Mouse (Mus musculus) ES-E14 (cell line): ENCODE data around the gene Bbs2. TPM values are rescaled to one million over a fixed set of nuclear protein-coding genes. Genes with fewer than 3 reads are reported as not detected.
"Not testable (repeated sequence)": the region's sequence is repeated elsewhere in the genome, so short reads cannot be mapped to it uniquely, and the experiment has no call there.

Source experiments
- DNase-seq: peaks from one replicate; pipeline ENCODE4 v3.0.0-alpha.2; 2013; ENCODE audit warnings: low read depth, low spot score
- H3K27ac ChIP-seq: 2 replicates; pipeline ENCODE4 v1.5.1; 2012; ENCODE audit warnings: low read depth, mild to moderate bottlenecking, low read length, moderate library complexity, mixed read lengths; ENCODE audit not compliant: poor library complexity, insufficient read depth, severe bottlenecking
- H3K36me3 ChIP-seq: 2 replicates; pipeline ENCODE4 v1.6.1; 2012; ENCODE audit warnings: mild to moderate bottlenecking, low read length, moderate library complexity, mixed read lengths; ENCODE audit not compliant: control insufficient read depth, poor library complexity, insufficient read depth, severe bottlenecking
- H3K4me1 ChIP-seq, 2 experiments: fragments of 150-350 bp in 1 of 2; sonication (generic) in 1 of 2; 2 replicates each; pipeline ENCODE4 v1.6.1; 2012; ENCODE audit warnings: low read length in 2 of 2, mild to moderate bottlenecking in 1 of 2, mixed read lengths in 1 of 2; ENCODE audit not compliant: control insufficient read depth in 2 of 2, insufficient read depth in 2 of 2, poor library complexity in 1 of 2
- H3K4me3 ChIP-seq, 2 experiments: fragments of 150-350 bp in 1 of 2; sonication (generic) in 1 of 2; 2 replicates each; pipeline ENCODE4 v1.5.1; 2012; ENCODE audit warnings: low read length in 2 of 2, low read depth in 1 of 2, mild to moderate bottlenecking in 1 of 2, mixed read lengths in 1 of 2; ENCODE audit not compliant: insufficient read depth in 1 of 2, poor library complexity in 1 of 2, severe bottlenecking in 1 of 2
- H3K9ac ChIP-seq: 2 replicates; pipeline ENCODE4 v1.6.1; 2012; ENCODE audit warnings: low read depth, mild to moderate bottlenecking, low read length, mixed read lengths; ENCODE audit not compliant: poor library complexity, insufficient read depth, severe bottlenecking
- H3K9me3 ChIP-seq: fragments of 150-350 bp; sonication (generic); 2 replicates; pipeline ENCODE4 v1.6.1; 2012; ENCODE audit warnings: low read depth, mild to moderate bottlenecking, low read length; ENCODE audit not compliant: control insufficient read depth, insufficient read depth
- CHD2 ChIP-seq: IDR thresholded peaks from 2 replicates; pipeline ENCODE4 v1.6.1; 2014; ENCODE audit warnings: mild to moderate bottlenecking, low read depth, low read length, inconsistent platforms
- HCFC1 ChIP-seq: IDR thresholded peaks from 2 replicates; pipeline ENCODE4 v1.6.1; 2012; ENCODE audit warnings: low read length, inconsistent platforms, borderline replicate concordance; ENCODE audit not compliant: insufficient read depth
- MAFK ChIP-seq: IDR thresholded peaks from 2 replicates; pipeline ENCODE4 v1.6.1; 2014; ENCODE audit warnings: mild to moderate bottlenecking, low read depth, low read length, inconsistent platforms; ENCODE audit not compliant: insufficient read depth
- ZC3H11A ChIP-seq: IDR thresholded peaks from 2 replicates; pipeline ENCODE4 v1.6.1; 2012; ENCODE audit warnings: low read depth, mild to moderate bottlenecking, inconsistent platforms, low read length, borderline replicate concordance
- ZNF384 ChIP-seq: IDR thresholded peaks from 2 replicates; pipeline ENCODE4 v1.6.1; 2012; ENCODE audit warnings: low read depth, low read length, inconsistent platforms
- in situ Hi-C, 2 experiments: fragments of 600-800 bp; cut with MboI; formaldehyde crosslinking; loops; one replicate each; pipeline ENCODE4 v1.15.1; 2025; ENCODE audit warnings: low sequenced_read_pairs in 2 of 2, inconsistent platforms in 1 of 2; ENCODE audit not compliant: unreplicated experiment in 2 of 2
- total RNA-seq: library from RNA; depleted of rRNA; stranded (reverse); fragments of 300-350 nt; gene quantifications from 2 replicates; pipeline ENCODE4 v1.2.3, GENCODE M21; 2012

Gene Bbs2
- total RNA-seq, 1 experiment: 26.0 TPM

GRCm38 (mm10) chr8:94052696-94053095, 46.0 kb downstream of the Bbs2 start:
- no peak overlapping the region for H3K4me3 ChIP-seq
- H3K4me1 ChIP-seq: no peaks in the 10 kb centered on the region
- no peaks in the 10 kb centered on the region for H3K9me3 ChIP-seq
- in situ Hi-C loops: no loop called here
- H3K27ac ChIP-seq: no peak overlapping the region
- no peak overlapping the region for H3K9ac ChIP-seq
- peaks cover 3% of the 10 kb centered on the region; the same call in 1 of the 2 replicates for H3K36me3 ChIP-seq
- TF ChIP-seq HCFC1: no peak
- no peak for TF ChIP-seq MAFK
- TF ChIP-seq CHD2: no peak
- TF ChIP-seq ZNF384: no peak
- no peak for TF ChIP-seq ZC3H11A
- DNase-seq: no peak

GRCm38 (mm10) chr8:94047845-94048244, 50.9 kb downstream of the Bbs2 start:
- no peaks in the 10 kb centered on the region; the same call in 1 of the 2 replicates for H3K36me3 ChIP-seq
- no peaks in the 10 kb centered on the region for H3K9me3 ChIP-seq
- DNase-seq: no peak
- in situ Hi-C loops: no loop called here
- H3K4me3 ChIP-seq: no peak overlapping the region
- no peak overlapping the region for H3K9ac ChIP-seq
- TF ChIP-seq MAFK (no peak), ZNF384 (no peak)
- H3K4me1 ChIP-seq: no peaks in the 10 kb centered on the region
- no peak overlapping the region for H3K27ac ChIP-seq

- H3K36me3 ChIP-seq: no peaks in the 10 kb centered on the region
- in situ Hi-C loops: no loop called here
- H3K4me3 ChIP-seq: peak overlapping the region; percentile 92 to 96
- H3K9ac ChIP-seq: peak overlapping the region; percentile 90; the same call in 1 of the 2 replicates
- H3K9me3 ChIP-seq: no peaks in the 10 kb centered on the region
- no peak overlapping the region for H3K27ac ChIP-seq
- H3K4me1 ChIP-seq: peaks cover 11 to 12% of the 10 kb centered on the region in 2 experiments
- DNase-seq: no peak
- TF ChIP-seq ZNF384: no peak
- TF ChIP-seq CHD2: no peak
- no peak for TF ChIP-seq MAFK
- no peak for TF ChIP-seq HCFC1
- no peak for TF ChIP-seq ZC3H11A
Measured at GRCm38 (mm10) chr8:94037806-94038205, 60.9 kb downstream of the Bbs2 start.

- H3K36me3 ChIP-seq: no peaks in the 10 kb centered on the region
- peak within 1 kb of the TSS; percentile 92 to 96 for H3K4me3 ChIP-seq
- H3K4me1 ChIP-seq: peaks cover 11 to 12% of the 10 kb centered on the region in 2 experiments
- no peaks in the 10 kb centered on the region for H3K9me3 ChIP-seq
- DNase-seq: peak; percentile 99
- in situ Hi-C loops: no loop called here
- no peak within 1 kb of the TSS for H3K27ac ChIP-seq
- TF ChIP-seq HCFC1 (peak; percentile 95), CHD2 (peak; percentile 96), ZC3H11A (no peak), ZNF384 (no peak)
- H3K9ac ChIP-seq: peak within 1 kb of the TSS; percentile 90
Measured at GRCm38 (mm10) chr8:94036944-94037524, 61.7 kb downstream of the Bbs2 start, which contains the start of the genes Nudt21 and Ogfod1. TSS of gene Nudt21 (minus strand) at chr8:94037031. TSS of gene Ogfod1 (plus strand) at chr8:94037198.

GRCm38 (mm10) chr8:94036541-94036940, 62.2 kb downstream of the Bbs2 start:
- H3K9me3 ChIP-seq, H3K27ac ChIP-seq, H3K36me3 ChIP-seq, in situ Hi-C loops: not testable (repeated sequence)
- DNase-seq: peak; percentile 69
- Histone ChIP-seq H3K4me3 (peak overlapping the region; percentile 81), H3K9ac (peak overlapping the region; percentile 80), H3K4me1 (peaks cover 11 to 12% of the 10 kb centered on the region in 2 experiments)
